Mouse (Mus musculus) myocyte (in vitro differentiated cells): ENCODE data around the gene Cfap157.

Experiments
- CEBPB ChIP-seq: IDR thresholded peaks from 2 replicates; pipeline ENCODE4 v1.6.1; 2011; ENCODE audit warnings: mild to moderate bottlenecking, moderate library complexity; ENCODE audit not compliant: poor library complexity, insufficient read depth, severe bottlenecking
- E2F4 ChIP-seq: IDR thresholded peaks from one replicate; pipeline ENCODE4 v1.6.1; 2011; ENCODE audit warnings: mild to moderate bottlenecking, control low read depth, moderate library complexity; ENCODE audit not compliant: insufficient read depth
- MAX ChIP-seq: IDR thresholded peaks from one replicate; pipeline ENCODE4 v1.6.1; 2011; ENCODE audit warnings: low read depth, mild to moderate bottlenecking, control low read depth
- POLR2A ChIP-seq: IDR thresholded peaks from one replicate; pipeline ENCODE4 v1.6.1; 2011; ENCODE audit warnings: low read depth, mild to moderate bottlenecking, control low read depth, moderate library complexity; ENCODE audit not compliant: insufficient read length
- POLR2AphosphoS2 ChIP-seq: IDR thresholded peaks from one replicate; pipeline ENCODE4 v1.6.1; 2011; ENCODE audit warnings: low read depth, control low read depth; ENCODE audit not compliant: insufficient read length

DNA sequence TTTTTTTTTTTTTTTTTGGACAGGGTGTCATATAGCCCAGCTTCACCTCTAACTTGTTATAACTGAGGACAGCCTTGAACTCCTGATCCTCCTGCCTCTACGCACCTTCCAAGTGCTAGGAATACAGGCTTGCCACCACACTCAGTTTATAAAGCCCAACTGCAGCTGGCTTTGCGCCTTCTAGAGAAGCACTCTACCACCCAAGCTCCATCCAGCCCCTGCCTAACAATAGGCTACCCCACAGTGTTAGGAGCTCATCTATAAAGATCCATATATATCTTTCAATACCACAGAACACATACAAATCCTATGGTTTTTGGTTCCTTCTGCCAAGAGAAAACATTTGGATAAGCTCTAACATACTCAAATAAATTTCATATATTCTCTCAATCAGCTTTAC, 32.3 kb upstream of the Cfap157 start:
- TF ChIP-seq POLR2A: no peak
- no peak for TF ChIP-seq E2F4
- TF ChIP-seq CEBPB: no peak
- no peak for TF ChIP-seq MAX
- no peak for TF ChIP-seq POLR2AphosphoS2
